ENCODE assay signal across 27 mouse cellular contexts in genomic region chr7:89156629-89157028, GRCm38 (mm10).
DNase-seq lines count a peak whose midpoint lies in the region; ATAC-seq lines count a peak whose summit lies in the region.
"Had no signal": no experiment of that assay in that cellular context is flagged by ENCODE, and none has a peak within 500 bp of the region (broad histone marks: within the 10 kb centered on the region; RNA-seq: fewer than 3 reads in every experiment).

No protein-coding gene starts in this region.

- peaks cover 31% of the 10 kb centered on the region for H3K36me3 ChIP-seq in heart, embryonic 13.5 days
- H3K36me3 ChIP-seq in embryonic facial prominence, embryonic 14.5 days (ENCODE audit: control insufficient read depth, insufficient read depth, low read length), result peaks cover 19% of the 10 kb centered on the region
- peaks cover 8% of the 10 kb centered on the region for H3K36me3 ChIP-seq in forebrain, embryonic 13.5 days (ENCODE audit: poor library complexity, severe bottlenecking)

- no peak for DNase-seq in heart, postnatal 4 days
- peak; percentile 31 for DNase-seq in NIH3T3 (ENCODE audit: low read depth)
- DNase-seq in embryonic facial prominence, embryonic 14.5 days (ENCODE audit: low spot score), result no peak
- no peak for DNase-seq in ovary, postnatal 10 days (ENCODE audit: low spot score)
- DNase-seq: adrenal gland, adult 2 months; adrenal gland, postnatal 14 days; B cell, adult 2 months; cerebellum, adult 11 months; cerebellum, adult 8-10 months; cerebellum, postnatal 10 days; cerebellum, postnatal 36 days; embryo, embryonic 11 days; gastrocnemius, postnatal 25 days; heart, adult 18-20 months; heart, postnatal 10 days; heart, postnatal 36 days; kidney, adult 18-20 months had no signal

- H3K4me1 ChIP-seq in heart, embryonic 13.5 days, result peaks cover 27% of the 10 kb centered on the region
- peaks cover under 1% of the 10 kb centered on the region; the same call in 1 of the 2 replicates for H3K4me1 ChIP-seq in embryonic facial prominence, embryonic 14.5 days (ENCODE audit: control insufficient read depth, insufficient read depth, low read length)
- H3K4me1 ChIP-seq in forebrain, embryonic 13.5 days, result no peaks in the 10 kb centered on the region
- H3K4me1 ChIP-seq: heart, embryonic 10.5 days had no signal

- H3K27me3 ChIP-seq in heart, embryonic 13.5 days (replicated peaks), result no peaks in the 10 kb centered on the region
- H3K27me3 ChIP-seq in embryonic facial prominence, embryonic 14.5 days (replicated peaks; ENCODE audit: control insufficient read depth, insufficient read depth, low read length), result no peaks in the 10 kb centered on the region
- no peaks in the 10 kb centered on the region for H3K27me3 ChIP-seq in forebrain, embryonic 13.5 days
- H3K27me3 ChIP-seq: CH12.LX; embryonic facial prominence, embryonic 13.5 days; forebrain, embryonic 15.5 days had no signal

- H3K9ac ChIP-seq in heart, embryonic 13.5 days, result no peak overlapping the region
- H3K9ac ChIP-seq in embryonic facial prominence, embryonic 14.5 days (ENCODE audit: low read depth, low read length), result no peak overlapping the region
- H3K9ac ChIP-seq in forebrain, embryonic 13.5 days, result no peak overlapping the region
- H3K9ac ChIP-seq: embryonic facial prominence, embryonic 13.5 days; forebrain, embryonic 15.5 days; hindbrain, embryonic 14.5 days had no signal

- no peaks in the 10 kb centered on the region for H3K9me3 ChIP-seq in heart, embryonic 13.5 days
- H3K9me3 ChIP-seq in embryonic facial prominence, embryonic 14.5 days (ENCODE audit: control insufficient read depth, low read length), result no peaks in the 10 kb centered on the region
- no peaks in the 10 kb centered on the region for H3K9me3 ChIP-seq in forebrain, embryonic 13.5 days (replicated peaks)
- H3K9me3 ChIP-seq: embryonic facial prominence, embryonic 13.5 days; forebrain, embryonic 15.5 days; G1E; heart, embryonic 10.5 days had no signal

- no peak overlapping the region for H3K4me3 ChIP-seq in heart, embryonic 13.5 days
- no peak overlapping the region for H3K4me3 ChIP-seq in embryonic facial prominence, embryonic 14.5 days (ENCODE audit: low read depth, low read length)
- H3K4me3 ChIP-seq in forebrain, embryonic 13.5 days, result no peak overlapping the region
- H3K4me3 ChIP-seq: embryonic facial prominence, embryonic 13.5 days; forebrain, embryonic 15.5 days; heart, embryonic 10.5 days had no signal

- WGBS in heart, embryonic 13.5 days, result 68% methylated on average over 4 of the region's 4 CpGs
- 38% methylated on average over 4 of the region's 4 CpGs for WGBS in embryonic facial prominence, embryonic 14.5 days
- 83% methylated on average over 4 of the region's 4 CpGs for WGBS in forebrain, embryonic 13.5 days

- no peak for ATAC-seq in heart, embryonic 13.5 days (ENCODE audit: extremely low read depth, insufficient number of reproducible peaks, low FRiP score, low TSS enrichment)
- peak; percentile 39; the same call in 1 of the 2 replicates for ATAC-seq in embryonic facial prominence, embryonic 14.5 days (ENCODE audit: low read depth)
- no peak for ATAC-seq in forebrain, embryonic 13.5 days
- ATAC-seq: forebrain, embryonic 15.5 days; hindbrain, postnatal 0 days; inflammation-experienced regulatory T-cells, adult 6 months had no signal

- no peak overlapping the region for H3K4me2 ChIP-seq in heart, embryonic 13.5 days
- H3K4me2 ChIP-seq in embryonic facial prominence, embryonic 14.5 days (ENCODE audit: low read depth, low read length), result no peak overlapping the region
- no peak overlapping the region for H3K4me2 ChIP-seq in forebrain, embryonic 13.5 days
- H3K4me2 ChIP-seq: embryonic facial prominence, embryonic 13.5 days; forebrain, embryonic 15.5 days; hindbrain, embryonic 14.5 days had no signal

- H3K27ac ChIP-seq in heart, embryonic 13.5 days (replicated peaks), result peak overlapping the region; percentile 55; the same call in 1 of the 2 replicates
- 0 out of 2 replicates have a peak overlapping the region, but pooled peaks have one; percentile 16 for H3K27ac ChIP-seq in embryonic facial prominence, embryonic 14.5 days (replicated peaks; ENCODE audit: low read depth, low read length)
- no peak overlapping the region for H3K27ac ChIP-seq in forebrain, embryonic 13.5 days
- H3K27ac ChIP-seq: embryonic facial prominence, embryonic 13.5 days; forebrain, embryonic 15.5 days; heart, embryonic 10.5 days; hindbrain, embryonic 14.5 days; hindbrain, postnatal 0 days had no signal
